Mouse (Mus musculus) gastrocnemius, adult 8-10 months (tissue): ENCODE results near the gene Tmem37. TPM values are rescaled to one million over a fixed set of nuclear protein-coding genes. Genes with fewer than 3 reads are reported as not detected.
A peak's percentile ranks its signal among the peaks of the same experiment; 100 is the strongest.

ENCODE experiments used
- DNase-seq, 2 experiments: peaks; one replicate each; pipeline ENCODE4 v3.0.0; 2022; ENCODE audit warnings: low spot score in 2 of 2
- total RNA-seq, 4 experiments: library from RNA; stranded (reverse); gene quantifications; 2 replicates each; pipeline ENCODE4 v1.2.4; 2022

Gene Tmem37
- total RNA-seq, 4 experiments from 2014 or later, result 7.0 to 17.1 (median 11.3) TPM

DNA sequence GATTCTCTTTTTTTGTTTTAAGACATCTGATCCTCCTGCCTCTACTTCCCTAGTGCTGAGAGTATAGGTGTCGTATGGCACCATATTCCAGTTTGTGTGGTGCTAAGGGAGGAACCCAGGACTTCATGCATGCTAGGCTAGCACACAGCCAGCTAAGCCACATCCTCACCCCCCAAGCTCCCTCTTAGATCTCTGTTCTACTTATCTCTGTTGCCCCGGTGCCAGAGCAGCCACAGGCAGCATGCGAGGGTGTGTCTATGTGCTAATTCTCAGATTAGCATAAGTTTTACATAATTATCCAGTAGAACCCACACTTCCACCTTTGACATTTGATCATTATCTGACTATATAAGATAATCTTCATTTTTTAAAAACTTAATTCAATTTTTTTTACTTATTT, 21.0 kb upstream of the Tmem37 start:
- no peak for DNase-seq

DNA sequence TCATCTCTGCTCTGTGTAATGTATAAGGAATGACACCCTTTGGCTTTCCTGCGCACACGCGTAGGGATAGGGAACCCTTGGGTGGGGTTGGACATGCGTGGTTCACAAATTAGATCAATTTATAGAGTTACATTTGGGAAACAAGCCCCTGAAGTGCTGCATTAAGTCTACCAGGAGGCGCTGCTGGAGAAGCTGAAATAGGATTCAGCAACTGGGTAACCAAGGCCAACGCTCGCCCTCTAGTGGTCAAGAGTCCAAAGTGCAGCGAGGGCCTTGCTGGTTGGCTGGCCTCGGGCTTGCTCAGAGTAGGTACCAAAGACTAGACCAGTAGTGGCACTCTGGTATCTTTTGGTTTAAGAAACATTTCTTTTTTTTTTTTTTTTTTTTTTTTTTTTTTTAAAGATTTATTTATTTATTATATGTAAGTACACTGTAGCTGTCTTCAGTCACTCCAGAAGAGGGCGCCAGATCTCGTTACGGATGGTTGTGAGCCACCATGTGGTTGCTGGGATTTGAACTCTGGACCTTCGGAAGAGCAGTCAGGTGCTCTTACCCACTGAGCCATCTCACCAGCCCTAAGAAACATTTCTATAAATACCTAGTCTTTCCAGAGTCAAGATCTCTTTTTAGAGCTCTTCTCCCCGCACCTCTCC, 19.7 kb upstream of the Tmem37 start:
- peak; percentile 70 to 76 for DNase-seq

DNA sequence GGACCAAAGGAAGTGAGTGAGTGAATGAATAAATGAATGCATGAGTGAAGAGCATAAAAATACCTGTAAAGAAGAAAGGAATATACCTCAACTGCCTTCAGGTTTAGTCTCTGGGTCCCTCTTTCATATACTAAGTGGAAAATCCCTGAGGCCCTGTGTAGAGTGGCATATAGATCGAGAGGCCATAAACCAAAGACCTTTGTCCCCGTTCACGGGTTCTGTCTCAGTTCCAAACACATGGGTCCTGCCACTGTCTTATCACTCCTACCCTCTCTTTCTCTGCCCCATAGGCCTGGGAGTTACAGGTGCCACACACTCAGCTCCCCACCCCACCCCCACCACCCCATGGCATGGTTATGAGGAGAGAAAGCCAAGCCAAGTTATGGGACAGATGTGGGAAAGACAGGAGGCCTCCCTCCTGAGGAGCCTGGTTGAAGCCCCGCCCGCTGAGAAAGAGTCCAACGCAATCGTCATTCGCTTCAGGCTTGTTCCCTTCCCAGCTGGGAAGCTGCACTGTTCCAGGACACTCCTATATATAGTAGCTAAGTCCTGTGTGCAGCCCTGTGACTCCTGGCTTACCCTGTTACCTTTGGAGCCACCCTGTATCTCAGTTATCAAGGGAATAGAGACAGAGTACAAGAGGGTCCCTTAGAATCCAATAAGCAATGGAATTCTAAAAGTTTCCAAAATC, 17.2 kb upstream of the Tmem37 start:
- DNase-seq, result peak in 1 of 2 experiments; percentile 12

GRCm38 (mm10) chr1:120089180-120089579, 15.3 kb upstream of the Tmem37 start:
- DNase-seq, result no peak

DNA sequence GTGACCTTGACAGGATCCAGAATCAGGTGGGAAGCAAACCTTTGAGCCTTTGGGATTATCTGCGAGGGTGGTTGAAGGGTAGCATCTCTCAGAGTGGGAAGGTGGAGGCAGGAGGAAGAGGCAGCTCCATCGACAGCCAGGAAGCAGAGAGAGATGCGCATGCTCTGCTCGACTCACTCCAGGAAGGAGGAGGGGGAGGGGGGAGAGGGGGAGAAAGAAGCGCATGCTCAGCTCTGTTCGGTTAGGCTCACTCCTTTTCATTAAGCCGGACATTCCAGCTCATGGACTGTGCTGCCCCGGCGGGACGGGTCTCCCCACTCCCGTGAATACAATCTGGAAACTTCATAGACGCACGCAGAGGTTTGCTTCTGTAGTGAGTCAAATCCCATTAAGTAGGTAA, 12.8 kb upstream of the Tmem37 start:
- no peak for DNase-seq

- DNase-seq, result no peak
Measured at GRCm38 (mm10) chr1:120085696-120086095, 11.8 kb upstream of the Tmem37 start.

DNA sequence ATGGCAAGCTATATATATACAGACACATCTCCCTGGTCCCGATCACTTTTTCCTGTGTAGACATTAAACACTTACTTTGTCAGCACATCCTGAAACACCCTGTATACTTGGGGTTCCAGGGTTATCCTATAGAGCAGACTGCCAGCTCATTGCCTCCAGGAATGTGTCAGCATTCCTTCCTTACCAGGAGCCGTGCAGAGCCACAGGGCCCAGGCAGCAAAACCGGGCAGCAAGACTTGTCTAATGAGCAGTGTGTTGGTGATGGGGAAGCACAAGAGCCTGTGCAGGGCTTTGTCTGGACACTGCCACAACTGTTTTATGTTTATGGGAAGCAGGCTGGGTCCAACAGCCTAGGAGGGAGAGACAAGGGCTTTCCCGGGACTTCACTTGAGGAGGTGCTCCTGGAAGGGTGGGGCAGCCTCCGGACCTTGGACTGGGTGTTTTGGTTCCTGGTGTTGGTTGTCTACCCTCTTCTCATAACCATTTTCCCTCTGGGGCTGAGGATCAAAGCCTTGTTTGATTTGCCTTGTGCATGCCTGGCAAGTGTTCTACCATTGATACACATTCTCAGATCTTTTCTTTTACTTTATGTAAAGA, 10.1 kb upstream of the Tmem37 start:
- no peak for DNase-seq

DNA sequence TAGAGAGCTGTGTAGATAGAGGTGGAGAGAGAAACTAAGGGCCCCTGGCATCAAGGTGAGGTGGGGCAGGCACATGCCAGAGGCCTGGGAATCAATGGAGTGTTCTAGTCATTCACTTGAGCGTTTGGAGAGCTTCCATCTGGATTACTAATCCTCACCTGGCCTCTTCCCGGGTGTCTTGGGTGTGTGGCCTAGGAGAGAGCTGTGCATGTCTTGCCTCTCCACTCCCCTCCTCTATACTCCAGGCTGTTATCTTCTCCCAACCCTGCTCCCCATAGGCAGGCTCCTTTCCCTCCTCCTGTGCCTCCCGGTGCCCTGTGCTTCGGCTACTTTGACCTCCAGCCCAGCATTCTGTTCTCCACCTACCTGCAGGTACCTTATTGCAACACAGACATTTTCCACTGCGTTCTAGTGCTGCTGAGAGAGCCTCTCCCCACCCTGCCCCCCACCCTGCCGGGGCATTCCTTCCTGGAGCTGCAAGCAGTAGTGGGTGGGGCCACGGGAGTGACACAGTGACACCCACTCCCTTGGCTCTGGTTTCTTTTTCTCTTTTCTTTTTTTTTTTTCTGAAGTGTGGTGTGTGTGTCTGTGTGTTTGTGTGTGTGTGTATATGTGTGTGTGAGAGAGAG, 9.2 kb upstream of the Tmem37 start:
- no peak for DNase-seq

DNA sequence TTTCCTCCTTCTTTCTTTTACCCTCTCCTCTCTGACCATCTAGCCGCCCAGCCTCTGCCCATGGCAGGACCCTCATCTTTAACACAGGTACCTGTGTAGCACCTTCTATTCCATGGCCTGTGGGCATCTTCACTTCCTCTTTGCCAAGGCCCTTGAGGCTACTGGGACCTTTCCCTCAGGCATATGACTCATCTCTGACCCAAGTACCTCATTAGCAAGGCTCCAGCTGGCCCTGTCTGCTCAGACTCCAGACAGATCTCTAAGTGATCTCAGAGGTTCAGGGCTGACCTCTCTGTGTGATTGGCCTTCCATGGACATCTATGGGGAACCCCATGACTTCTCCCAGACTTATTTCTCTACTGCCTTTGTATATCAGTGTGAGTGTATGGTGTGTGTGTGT, 6.8 kb upstream of the Tmem37 start:
- DNase-seq, result no peak

DNA sequence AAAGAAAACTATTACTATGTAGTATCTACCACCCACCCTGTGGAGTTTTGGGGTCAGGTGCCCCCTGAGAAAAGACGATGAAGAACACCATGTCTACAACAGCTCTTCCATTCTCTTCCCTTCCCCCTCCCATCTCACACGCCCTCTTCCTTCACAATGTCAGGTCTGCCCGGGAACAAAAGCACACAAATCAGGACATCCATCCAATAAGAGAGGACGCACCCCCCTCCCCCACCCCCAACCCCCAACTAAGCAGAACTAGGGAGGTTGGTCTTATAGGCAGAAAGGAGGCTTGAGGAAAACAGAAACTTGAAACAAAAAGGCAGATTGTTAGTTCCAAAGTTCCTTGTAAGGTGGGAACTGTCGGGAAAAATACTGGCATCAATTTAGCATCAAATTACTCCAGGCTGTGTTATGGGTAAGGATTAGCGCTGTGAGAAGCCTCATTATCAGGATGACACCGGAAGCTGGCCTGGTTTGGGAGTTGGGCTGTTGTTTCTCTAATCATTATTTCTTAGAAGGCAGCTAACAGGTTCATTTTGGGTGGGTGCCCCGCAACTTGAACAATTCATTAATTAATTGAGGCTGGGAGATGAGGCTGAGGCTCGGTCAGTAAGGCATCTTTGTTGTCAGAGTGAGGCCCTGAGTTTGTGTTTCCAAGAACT, 4.0 kb upstream of the Tmem37 start:
- DNase-seq, result no peak

GRCm38 (mm10) chr1:120075507-120075906, 1.6 kb upstream of the Tmem37 start:
- no peak for DNase-seq

DNA sequence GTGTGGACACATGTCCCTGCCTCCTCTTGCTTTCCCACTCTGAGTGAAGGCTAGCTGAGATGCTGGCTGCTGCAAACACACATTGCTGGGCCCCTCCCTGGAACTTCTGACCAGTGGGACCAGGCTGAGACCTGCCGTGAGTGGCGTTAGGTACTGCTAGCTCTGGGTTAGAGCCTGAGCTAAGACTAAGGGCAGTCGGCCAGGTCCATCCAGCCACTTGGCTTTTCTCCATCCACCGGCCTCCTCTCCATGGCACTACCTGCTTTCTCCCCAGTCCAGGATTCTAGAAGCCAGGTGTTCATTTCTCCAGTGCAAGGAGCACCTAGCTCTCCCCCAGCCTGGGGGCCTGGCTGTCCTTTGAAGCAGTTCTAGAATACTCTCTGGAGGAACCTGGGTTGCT, 1.1 kb upstream of the Tmem37 start:
- no peak for DNase-seq

- no peak for DNase-seq
Measured at GRCm38 (mm10) chr1:120074307-120074702, 431 bp upstream of the Tmem37 start.

GRCm38 (mm10) chr1:120072900-120073299, 974 bp downstream of the Tmem37 start:
- peak in 1 of 2 experiments; percentile 37 for DNase-seq

DNA sequence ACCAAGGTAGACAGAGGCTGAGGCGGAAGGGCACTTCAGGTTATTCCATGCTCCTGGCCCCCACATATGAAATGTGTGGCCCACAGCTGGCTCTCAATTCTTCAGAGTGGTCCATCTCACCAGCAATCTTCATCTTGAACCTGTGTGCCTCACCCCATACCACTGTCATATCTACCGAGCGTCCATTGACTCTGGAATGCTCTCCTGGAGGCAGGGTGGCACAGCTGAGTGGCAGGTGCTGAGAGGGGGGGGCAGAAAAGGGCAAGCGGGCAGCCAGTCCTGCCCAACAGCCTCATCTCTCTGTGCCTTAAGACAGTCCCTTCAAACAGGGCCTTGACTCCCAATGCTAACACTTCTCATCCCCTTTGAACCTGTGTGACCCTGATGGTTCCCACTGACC, 2.7 kb downstream of the Tmem37 start:
- DNase-seq, result no peak

DNA sequence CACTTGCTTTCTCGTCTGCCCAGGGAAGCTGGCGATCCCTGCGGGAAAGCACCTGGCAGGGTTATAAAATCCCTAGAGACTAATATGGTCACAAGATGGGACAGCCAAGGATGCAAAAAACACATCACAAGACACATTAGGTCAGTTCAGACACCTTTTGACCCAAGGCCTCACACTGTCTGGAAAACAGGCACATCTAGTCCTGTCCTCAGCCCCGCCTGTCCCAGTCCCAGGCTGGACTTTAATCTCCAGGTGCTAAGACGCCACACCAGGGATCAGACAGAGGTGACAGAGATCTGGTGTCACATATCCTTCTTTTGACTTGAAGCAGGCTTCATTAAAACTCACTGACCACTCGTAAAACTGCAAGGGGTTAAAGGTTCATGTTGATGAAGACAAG, 3.7 kb downstream of the Tmem37 start:
- DNase-seq, result no peak

DNA sequence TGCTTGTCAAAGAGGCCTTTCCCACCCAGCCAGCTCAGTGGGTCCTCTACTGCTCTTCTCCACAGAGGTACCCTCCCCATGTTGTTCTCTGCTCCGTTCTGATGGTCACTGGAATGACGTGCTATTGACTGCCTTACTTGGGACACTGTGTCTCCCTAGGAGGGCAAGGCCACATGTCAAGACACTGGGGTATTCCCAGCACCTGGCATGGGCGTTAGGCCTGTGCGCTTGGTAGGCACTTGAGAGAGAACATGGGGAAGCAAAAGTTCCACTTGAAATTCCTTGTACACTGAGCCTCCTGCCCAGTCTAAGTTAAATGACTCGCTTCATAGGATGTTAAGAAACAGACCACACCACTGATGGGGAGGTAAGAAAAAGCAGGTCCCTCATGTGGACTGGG, 4.8 kb downstream of the Tmem37 start:
- no peak for DNase-seq

DNA sequence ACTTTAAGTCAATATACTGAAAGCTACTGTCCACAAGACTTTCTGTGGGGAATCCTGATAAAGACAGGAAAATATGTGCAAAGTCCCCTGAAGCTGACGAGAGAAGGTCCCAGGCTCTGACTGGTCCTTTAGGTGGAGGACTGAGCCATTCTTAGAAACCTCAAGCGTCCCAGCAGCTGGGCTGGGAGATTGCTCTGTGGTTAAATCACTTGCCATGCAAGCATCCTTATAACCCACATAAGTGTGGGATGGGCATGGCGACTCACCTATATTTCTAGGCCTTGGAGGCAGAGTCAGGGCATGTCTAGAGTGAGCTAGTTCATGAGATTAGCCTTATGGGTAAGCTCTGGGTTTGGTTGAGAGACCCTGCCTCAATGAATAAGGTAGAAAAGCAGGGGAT, 7.2 kb downstream of the Tmem37 start:
- DNase-seq, result no peak

DNA sequence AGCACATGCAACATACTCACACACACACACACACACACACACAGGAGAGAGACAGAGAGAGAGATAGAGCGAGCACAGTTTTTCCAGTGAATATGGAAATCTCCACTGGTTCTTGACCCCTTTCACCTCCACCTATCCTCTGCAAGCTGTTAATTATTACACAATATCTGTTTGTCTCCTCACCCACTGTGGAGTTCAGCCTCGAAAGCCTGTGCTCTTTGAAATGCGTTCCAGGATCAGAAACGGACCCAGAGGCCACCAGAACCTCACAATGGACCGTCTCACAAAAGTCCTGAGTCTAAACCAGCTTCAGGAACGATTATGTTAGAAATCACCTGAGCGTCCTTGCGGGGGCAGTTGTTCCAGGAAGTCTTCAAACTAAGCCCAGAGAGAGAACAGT, 7.7 kb downstream of the Tmem37 start:
- no peak for DNase-seq

GRCm38 (mm10) chr1:120064036-120064682, 9.7 kb downstream of the Tmem37 start:
- DNase-seq, result no peak

DNA sequence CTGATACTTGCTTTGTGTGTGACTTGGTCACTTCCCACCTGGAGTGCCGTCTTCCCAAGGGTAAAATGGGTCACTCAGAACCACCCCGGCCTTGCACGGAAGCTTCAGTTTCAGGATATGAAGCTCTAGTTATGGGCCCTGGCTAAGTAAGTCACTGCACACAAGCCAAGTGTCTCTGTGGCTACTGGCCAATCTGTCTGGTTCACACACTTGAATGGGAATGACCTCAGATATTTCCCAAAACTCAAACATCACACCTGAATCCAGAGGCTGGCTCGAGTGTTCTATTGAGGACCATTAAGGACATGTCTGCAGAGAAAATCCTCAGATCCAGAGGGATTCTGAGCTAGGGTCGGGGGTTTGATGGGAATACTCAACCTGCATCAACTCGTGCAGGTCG, 11.6 kb downstream of the Tmem37 start:
- no peak for DNase-seq
